Mouse (Mus musculus) small intestine, adult 2 months (tissue): ENCODE results near the gene Prkag1.

Source experiments
- CTCF ChIP-seq: fragments of 200-500 bp; IDR thresholded peaks from 2 replicates; pipeline ENCODE4 v1.5.1; 2012; ENCODE audit warnings: low read depth, mild to moderate bottlenecking, control low read depth, inconsistent platforms, low read length, moderate library complexity, mixed read lengths; ENCODE audit not compliant: insufficient replicate concordance, insufficient read length; ENCODE audit errors: extremely low read depth
- POLR2A ChIP-seq: fragments of 200-500 bp; IDR thresholded peaks from 2 replicates; pipeline ENCODE4 v1.6.1; 2012; ENCODE audit warnings: low read depth, mild to moderate bottlenecking, control low read depth, inconsistent platforms, low read length, moderate library complexity

DNA sequence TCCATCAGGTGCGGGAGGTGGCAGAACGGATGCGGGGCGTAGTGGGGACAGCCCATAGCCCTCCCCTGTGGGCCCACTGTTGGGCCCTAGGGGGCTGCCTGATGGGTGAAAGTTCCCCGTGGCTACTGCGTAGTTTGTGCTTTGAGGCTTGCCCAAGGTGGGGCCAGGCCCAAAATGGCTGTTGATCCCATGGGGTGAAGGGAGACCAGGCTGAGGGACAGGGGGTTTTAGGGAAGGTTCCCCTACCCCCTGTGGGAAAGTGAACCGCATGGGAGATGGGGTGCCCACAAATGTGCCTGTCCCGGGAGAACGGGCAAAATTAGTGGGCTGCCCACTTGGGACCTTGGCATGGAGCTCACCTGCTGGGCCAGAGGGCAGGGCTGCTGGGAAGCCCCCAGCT, 20.8 kb upstream of the Prkag1 start:
- no peak for TF ChIP-seq CTCF
- TF ChIP-seq POLR2A, result no peak
